Mouse (Mus musculus) G1E (cell line): ENCODE results near the gene Brwd1.

Experiments
- CTCF ChIP-seq: IDR thresholded peaks from 2 replicates; pipeline ENCODE4 v1.5.1; 2012; ENCODE audit warnings: low read depth, low read length, inconsistent platforms, mixed read lengths
- GATA1 ChIP-seq: IDR thresholded peaks from 2 replicates; pipeline ENCODE4 v1.6.1; 2012; ENCODE audit warnings: borderline replicate concordance, low read length, inconsistent platforms, mixed read lengths

- no peak for TF ChIP-seq GATA1
- no peak for TF ChIP-seq CTCF
Observed at GRCm38 (mm10) chr16:96044096-96044495, 38.2 kb downstream of the Brwd1 start.
